Mouse (Mus musculus) CH12.LX (cell line): ENCODE results near the gene Grik5. TPM values are rescaled to one million over a fixed set of nuclear protein-coding genes. Genes with fewer than 3 reads are reported as not detected.

Experiments used
- DNase-seq: peaks from one replicate; pipeline ENCODE4 v3.0.0-alpha.2; 2013; ENCODE audit errors: extremely low read depth
- H3K27ac ChIP-seq: 2 replicates; pipeline ENCODE4 v1.5.1; 2012; ENCODE audit warnings: low read depth, mild to moderate bottlenecking, control low read depth, moderate library complexity; ENCODE audit not compliant: insufficient read depth
- H3K27me3 ChIP-seq: replicated peaks from 2 replicates; pipeline ENCODE3; 2012; ENCODE audit warnings: inconsistent platforms
- H3K36me3 ChIP-seq, 2 experiments: replicated peaks in 1 of 2; 2 replicates each; pipeline versions ENCODE3 to v1.6.1; 2012; ENCODE audit warnings: inconsistent platforms in 1 of 2, low read length in 1 of 2, mild to moderate bottlenecking in 1 of 2, mixed read lengths in 1 of 2, moderate library complexity in 1 of 2; ENCODE audit not compliant: control insufficient read depth in 1 of 2, insufficient read depth in 1 of 2
- H3K4me1 ChIP-seq, 2 experiments: 2 replicates each; pipeline ENCODE4 v1.6.1; 2012; ENCODE audit warnings: inconsistent platforms in 1 of 2, moderate library complexity in 1 of 2; ENCODE audit not compliant: insufficient read depth in 2 of 2, control insufficient read depth in 1 of 2
- H3K4me2 ChIP-seq: 2 replicates; pipeline ENCODE4 v1.6.1; 2012; ENCODE audit warnings: low read depth, mild to moderate bottlenecking, control low read depth; ENCODE audit not compliant: poor library complexity, insufficient read depth, severe bottlenecking
- H3K4me3 ChIP-seq, 3 experiments: fragments of 150-350 bp in 1 of 3; sonication (generic) in 1 of 3; replicated peaks in 1 of 3; 2 replicates each; pipeline versions ENCODE3 to v1.5.1; 2011 to 2012; ENCODE audit warnings: low read depth in 2 of 3, low read length in 2 of 3, mild to moderate bottlenecking in 2 of 3, moderate library complexity in 2 of 3, control low read depth in 1 of 3, improper control_type of control experiment in 1 of 3, inconsistent platforms in 1 of 3, mixed read lengths in 1 of 3; ENCODE audit not compliant: poor library complexity in 1 of 3
- H3K79me2 ChIP-seq: replicated peaks from 2 replicates; pipeline ENCODE4 v1.6.1; 2012; ENCODE audit warnings: mild to moderate bottlenecking, moderate library complexity; ENCODE audit not compliant: control insufficient read depth, poor library complexity, insufficient read depth, severe bottlenecking; ENCODE audit errors: extremely low read depth
- H3K9ac ChIP-seq: 2 replicates; pipeline ENCODE4 v1.6.1; 2012; ENCODE audit warnings: low read depth, mild to moderate bottlenecking, control low read depth, moderate library complexity; ENCODE audit not compliant: insufficient read depth
- H3K9me3 ChIP-seq: replicated peaks from 2 replicates; pipeline ENCODE3; 2012; ENCODE audit warnings: low read length, inconsistent platforms, mixed read lengths
- CHD1 ChIP-seq: IDR thresholded peaks from 2 replicates; pipeline ENCODE4 v1.6.1; 2012; ENCODE audit warnings: low read depth, low read length, improper control_type of control experiment, inconsistent platforms
- CHD2 ChIP-seq: IDR thresholded peaks from 2 replicates; pipeline ENCODE4 v1.6.1; 2011; ENCODE audit warnings: low read length, improper control_type of control experiment
- CTCF ChIP-seq, 2 experiments: IDR thresholded peaks in 1 of 2; conservative IDR thresholded peaks in 1 of 2; 2 replicates each; pipeline ENCODE4 v1.5.1; 2011 to 2012; ENCODE audit warnings: low read depth in 2 of 2, low read length in 2 of 2, improper control_type of control experiment in 1 of 2, inconsistent platforms in 1 of 2, mild to moderate bottlenecking in 1 of 2, moderate library complexity in 1 of 2
- E2F4 ChIP-seq: IDR thresholded peaks from 2 replicates; pipeline ENCODE4 v1.6.1; 2011; ENCODE audit warnings: low read depth, low read length, improper control_type of control experiment; ENCODE audit not compliant: insufficient replicate concordance
- ELF1 ChIP-seq: IDR thresholded peaks from 2 replicates; pipeline ENCODE4 v1.6.1; 2014; ENCODE audit warnings: low read depth, mild to moderate bottlenecking, inconsistent platforms, low read length, improper control_type of control experiment
- EP300 ChIP-seq: IDR thresholded peaks from 2 replicates; pipeline ENCODE4 v1.6.1; 2011; ENCODE audit warnings: low read length, improper control_type of control experiment
- ETS1 ChIP-seq: conservative IDR thresholded peaks from 2 replicates; pipeline ENCODE4 v1.6.1; 2012; ENCODE audit warnings: low read depth, mild to moderate bottlenecking, inconsistent platforms, low read length, improper control_type of control experiment, moderate library complexity
- GABPA ChIP-seq: IDR thresholded peaks from 2 replicates; pipeline ENCODE4 v1.6.1; 2012; ENCODE audit warnings: low read depth, low read length, improper control_type of control experiment, inconsistent platforms; ENCODE audit not compliant: insufficient replicate concordance
- IRF4 ChIP-seq: IDR thresholded peaks from 2 replicates; pipeline ENCODE4 v1.6.1; 2014; ENCODE audit warnings: low read depth, mild to moderate bottlenecking, inconsistent platforms, low read length, improper control_type of control experiment
- MAFK ChIP-seq: IDR thresholded peaks from 2 replicates; pipeline ENCODE4 v1.6.1; 2011; ENCODE audit warnings: low read length, improper control_type of control experiment; ENCODE audit not compliant: insufficient replicate concordance
- MAX ChIP-seq: IDR thresholded peaks from 2 replicates; pipeline ENCODE4 v1.6.1; 2011; ENCODE audit warnings: low read length, improper control_type of control experiment
- MEF2A ChIP-seq: IDR thresholded peaks from 2 replicates; pipeline ENCODE4 v1.6.1; 2014; ENCODE audit warnings: low read depth, mild to moderate bottlenecking, inconsistent platforms, low read length, improper control_type of control experiment, borderline replicate concordance
- MXI1 ChIP-seq: IDR thresholded peaks from 2 replicates; pipeline ENCODE4 v1.6.1; 2011; ENCODE audit warnings: mild to moderate bottlenecking, low read depth, low read length, improper control_type of control experiment
- MYC ChIP-seq: IDR thresholded peaks from 2 replicates; pipeline ENCODE4 v1.6.1; 2011; ENCODE audit warnings: low read depth, mild to moderate bottlenecking, improper control_type of control experiment, low read length
- NRF1 ChIP-seq: IDR thresholded peaks from 2 replicates; pipeline ENCODE4 v1.6.1; 2014; ENCODE audit warnings: low read depth, mild to moderate bottlenecking, inconsistent platforms, low read length, improper control_type of control experiment, moderate library complexity
- PAX5 ChIP-seq: IDR thresholded peaks from 2 replicates; pipeline ENCODE4 v1.6.1; 2012; ENCODE audit warnings: low read length, inconsistent platforms, mixed read lengths
- RAD21 ChIP-seq: IDR thresholded peaks from 2 replicates; pipeline ENCODE4 v1.6.1; 2011; ENCODE audit warnings: low read depth, mild to moderate bottlenecking, low read length, improper control_type of control experiment, moderate library complexity
- RCOR1 ChIP-seq: conservative IDR thresholded peaks from 2 replicates; pipeline ENCODE4 v1.6.1; 2012; ENCODE audit warnings: low read depth, mild to moderate bottlenecking, inconsistent platforms, low read length, improper control_type of control experiment
- SIN3A ChIP-seq: IDR thresholded peaks from 2 replicates; pipeline ENCODE4 v1.6.1; 2012; ENCODE audit warnings: low read length, improper control_type of control experiment, inconsistent platforms
- SMC3 ChIP-seq: IDR thresholded peaks from 2 replicates; pipeline ENCODE4 v1.6.1; 2011; ENCODE audit warnings: low read depth, low read length, improper control_type of control experiment
- UBTF ChIP-seq: IDR thresholded peaks from 2 replicates; pipeline ENCODE4 v1.6.1; 2012; ENCODE audit warnings: low read depth, mild to moderate bottlenecking, inconsistent platforms, low read length, improper control_type of control experiment, moderate library complexity
- USF1 ChIP-seq: IDR thresholded peaks from 2 replicates; pipeline ENCODE4 v1.6.1; 2014; ENCODE audit warnings: low read depth, mild to moderate bottlenecking, inconsistent platforms, low read length, improper control_type of control experiment
- USF2 ChIP-seq: conservative IDR thresholded peaks from 2 replicates; pipeline ENCODE4 v1.6.1; 2011; ENCODE audit warnings: low read depth, low read length, improper control_type of control experiment
- ZC3H11A ChIP-seq: IDR thresholded peaks from 2 replicates; pipeline ENCODE4 v1.6.1; 2012; ENCODE audit warnings: low read depth, mild to moderate bottlenecking, inconsistent platforms, low read length, improper control_type of control experiment
- ZKSCAN1 ChIP-seq: IDR thresholded peaks from 2 replicates; pipeline ENCODE4 v1.6.1; 2012; ENCODE audit warnings: low read depth, inconsistent platforms, low read length, improper control_type of control experiment, borderline replicate concordance
- ZNF384 ChIP-seq: IDR thresholded peaks from 2 replicates; pipeline ENCODE4 v1.6.1; 2012; ENCODE audit warnings: low read depth, low read length, improper control_type of control experiment, inconsistent platforms
- dilution Hi-C: fragments of 300-500 bp; cut with MboI; formaldehyde crosslinking; loops from 2 replicates; pipeline ENCODE4 v1.14.3; 2020; ENCODE audit warnings: low sequenced_read_pairs; ENCODE audit not compliant: extremely low pct_unique_long_range_greater_than_20kb, extremely low pct_ligation_motif_present
- in situ Hi-C: fragments of 300-500 bp; cut with MboI; formaldehyde crosslinking; loops from 3 replicates; pipeline ENCODE4 v1.14.3; 2019; ENCODE audit warnings: low sequenced_read_pairs, low pct_ligation_motif_present, low pct_unique_long_range_greater_than_20kb, mixed read lengths
- polyA plus RNA-seq: library from polyadenylated mRNA; unstranded; fragments of >175 nt; gene quantifications from 2 replicates; pipeline ENCODE4 v1.2.1, GENCODE M21; 2012; ENCODE audit warnings: low read depth; ENCODE audit not compliant: insufficient read length
- total RNA-seq, 2 experiments: library from RNA; depleted of rRNA; stranded (reverse); fragments of 300-350 nt in 1 of 2; fragments of >200 nt in 1 of 2; gene quantifications; 2 replicates each; pipeline ENCODE4 v1.2.3; 2012 to 2014

Gene Grik5
- total and polyA plus RNA-seq, 3 experiments, result 1.0 to 2.1 (median 1.5) TPM

GRCm38 (mm10) chr7:25009099-25009700 lies 62.9 kb downstream of the Grik5 start:
- Histone ChIP-seq H3K27me3 (peaks cover 36% of the 10 kb centered on the region), H3K4me1 (peaks cover 0 to 3% of the 10 kb centered on the region in 2 experiments; a peak in 1 of 4 replicates), H3K9ac (no peak overlapping the region), H3K4me2 (no peak overlapping the region), H3K36me3 (peaks cover 0 to 2% of the 10 kb centered on the region in 2 experiments), H3K27ac (no peak overlapping the region), H3K9me3 (peaks cover 2% of the 10 kb centered on the region), H3K4me3 (no peak overlapping the region), H3K79me2 (no peaks in the 10 kb centered on the region)
- in situ Hi-C loops, result no loop called here
- DNase-seq, result no peak
- dilution Hi-C loops, result no loop called here
- TF ChIP-seq PAX5 (no peak), EP300 (no peak), MEF2A (no peak), SIN3A (no peak), SMC3 (no peak), USF1 (no peak), RAD21 (no peak), UBTF (no peak), MXI1 (no peak), CHD2 (no peak), E2F4 (no peak)

- dilution Hi-C loops, result no loop called here
- H3K4me1 ChIP-seq, result peaks cover 0 to 3% of the 10 kb centered on the region in 2 experiments; a peak in 1 of 4 replicates
- H3K9ac ChIP-seq, result no peak overlapping the region
- H3K27ac ChIP-seq, result no peak overlapping the region
- H3K27me3 ChIP-seq, result peaks cover 41% of the 10 kb centered on the region
- in situ Hi-C loops, result no loop called here
- peak; percentile 17 for DNase-seq
- H3K4me2 ChIP-seq, result no peak overlapping the region
- H3K4me3 ChIP-seq, result no peak overlapping the region
- peaks cover 0 to 2% of the 10 kb centered on the region in 2 experiments for H3K36me3 ChIP-seq
- TF ChIP-seq MAX (no peak), GABPA (no peak), CHD1 (no peak), NRF1 (no peak), MAFK (no peak), ELF1 (no peak), MYC (no peak), SIN3A (no peak), CTCF (conservative IDR thresholded peaks at IDR 0.05 in 1 of 2, IDR thresholded peaks at IDR 0.05 in 1 of 2; ENCODE audit: low read depth in 2 of 2, low read length in 2 of 2) (no peak), ETS1 (no peak), ZC3H11A (no peak), IRF4 (no peak), ZNF384 (no peak), RCOR1 (no peak), USF2 (no peak), ZKSCAN1 (no peak)
- H3K79me2 ChIP-seq, result no peaks in the 10 kb centered on the region
- peaks cover 2% of the 10 kb centered on the region for H3K9me3 ChIP-seq
Measured at GRCm38 (mm10) chr7:25008635-25009034, 63.5 kb downstream of the Grik5 start.
